Mouse (Mus musculus) erythroblast, embryonic 14.5 days (primary cell): ENCODE results near the gene Nsd1.

Experiments
- GATA1 ChIP-seq: IDR thresholded peaks from 2 replicates; pipeline ENCODE4 v1.6.1; 2012; ENCODE audit warnings: low read length, inconsistent platforms, mixed read lengths
- TAL1 ChIP-seq: IDR thresholded peaks from 3 replicates; pipeline ENCODE4 v1.6.1; 2012; ENCODE audit warnings: low read length, inconsistent platforms, mixed read lengths

- TF ChIP-seq TAL1: no peak
- no peak for TF ChIP-seq GATA1
Observed at GRCm38 (mm10) chr13:55209649-55210192, at the start of gene Nsd1.
